Mouse (Mus musculus): ENCODE data around the gene Large2.

Large2 gene

DNA sequence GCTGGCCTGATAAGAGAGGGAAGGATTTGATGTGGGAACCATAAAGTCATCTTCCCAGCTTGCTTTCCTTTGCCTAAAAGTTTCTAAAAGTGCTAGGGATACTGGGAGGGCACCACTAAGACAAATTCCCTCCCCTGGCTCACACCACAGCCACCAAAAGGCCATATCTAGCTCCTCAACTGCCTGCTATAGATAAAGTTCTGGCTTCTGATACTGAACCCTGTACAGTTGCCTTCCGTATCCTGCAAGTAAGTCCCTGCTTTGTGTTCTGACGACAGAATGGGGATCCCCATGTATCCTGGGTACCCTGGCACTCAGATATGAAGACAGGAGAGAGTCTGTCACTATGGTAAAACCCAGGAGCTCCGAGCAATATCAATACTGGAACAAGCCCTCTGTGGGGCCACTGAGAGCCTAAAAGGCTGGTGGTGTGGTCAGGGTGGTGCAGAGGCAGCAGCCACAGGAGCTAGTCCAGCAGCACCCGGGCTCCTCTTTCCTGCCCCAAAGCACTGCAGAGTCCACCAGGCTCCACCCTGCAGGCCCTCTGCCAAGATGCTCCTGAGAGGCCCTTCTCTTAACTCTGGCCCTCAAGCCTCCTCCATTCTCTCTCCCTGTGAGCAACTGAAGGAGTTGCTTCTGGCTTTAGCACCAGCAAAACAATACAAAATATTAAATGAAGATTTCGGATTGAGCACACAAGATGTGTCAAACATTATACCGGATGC is 15.7 kb upstream of the Large2 start:
- no peak for DNase-seq (ENCODE audit: low spot score in 2 of 2)

DNA sequence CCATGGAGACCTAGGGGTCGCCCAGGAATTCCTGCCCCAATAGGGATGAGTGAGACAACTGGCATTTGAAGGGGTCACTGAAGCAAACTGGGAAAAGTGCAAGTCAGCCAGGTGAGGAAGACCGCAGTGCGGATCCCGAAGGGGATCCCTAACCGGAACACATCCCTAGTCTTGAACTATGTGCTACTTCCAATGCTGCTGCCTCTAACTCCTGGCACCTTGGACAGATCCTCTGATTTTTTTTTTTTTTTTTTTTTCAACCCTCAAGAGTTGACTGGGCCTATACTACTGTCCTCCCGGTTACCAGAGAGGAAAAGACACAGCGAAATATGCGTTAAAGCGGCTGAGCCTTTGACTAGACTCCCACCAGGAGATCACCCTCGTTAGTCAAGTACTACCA is 15.0 kb upstream of the Large2 start:
- DNase-seq (ENCODE audit: low spot score in 2 of 2), result no peak

DNA sequence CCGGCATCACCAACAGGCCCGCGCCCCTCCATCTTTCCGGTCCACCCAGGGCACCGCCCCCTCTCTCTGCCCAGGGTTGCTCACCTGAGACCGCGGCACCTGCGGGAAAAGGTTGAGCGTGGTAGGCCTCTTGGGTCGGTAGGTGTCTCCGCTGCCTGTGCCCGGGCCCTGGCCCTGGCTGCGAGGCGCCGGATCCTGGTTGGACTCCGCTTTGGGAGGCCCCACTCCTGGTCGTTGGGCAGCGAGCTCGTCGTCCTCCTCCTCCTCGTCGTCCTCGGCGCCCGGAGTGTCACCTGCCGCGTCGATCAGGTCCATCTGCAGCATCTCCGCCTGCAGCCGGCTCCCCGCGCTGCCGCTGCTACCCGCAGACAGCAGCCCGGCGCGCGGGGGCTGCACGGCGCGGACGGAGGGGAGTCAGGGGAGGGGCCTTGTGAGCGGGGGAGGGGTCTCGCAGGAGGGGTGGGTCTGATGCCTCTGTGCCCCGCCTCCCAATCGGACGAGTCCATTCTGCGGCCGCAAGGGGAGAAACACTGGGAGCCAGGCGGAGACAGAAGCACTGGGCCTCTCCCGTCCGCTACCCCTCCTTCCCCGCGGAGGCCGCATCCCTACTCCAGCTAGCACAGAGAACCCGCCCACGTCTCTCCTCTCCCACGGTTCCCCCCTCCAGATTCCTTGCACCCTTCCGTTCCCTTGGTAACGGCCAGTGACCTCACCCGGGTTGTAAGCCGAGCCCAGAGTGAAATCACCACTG is 14.4 kb upstream of the Large2 start:
- DNase-seq (ENCODE audit: low spot score in 2 of 2), result peak; percentile 22 to 37

DNA sequence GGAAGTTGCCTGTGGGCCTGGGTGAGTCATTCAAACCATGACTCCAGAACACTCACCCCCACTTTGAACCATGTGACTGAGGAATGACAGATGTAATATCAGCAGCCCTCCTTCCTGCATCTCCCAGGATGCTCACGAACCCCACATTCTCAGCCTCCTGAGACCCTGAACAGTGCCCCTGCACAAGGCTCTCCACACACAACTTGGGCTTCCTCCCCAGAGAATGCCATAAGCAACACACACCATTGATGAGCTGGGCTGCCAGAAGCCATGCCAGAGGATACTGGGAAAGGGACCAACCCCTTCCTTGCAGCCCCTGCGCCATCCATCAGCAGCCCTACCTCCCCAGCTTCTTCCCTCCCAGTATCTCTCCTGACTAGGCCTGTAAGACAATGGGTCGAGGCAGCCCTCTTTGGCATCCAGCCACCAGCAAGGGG is 13.4 kb upstream of the Large2 start:
- DNase-seq (ENCODE audit: low spot score in 2 of 2), result no peak

DNA sequence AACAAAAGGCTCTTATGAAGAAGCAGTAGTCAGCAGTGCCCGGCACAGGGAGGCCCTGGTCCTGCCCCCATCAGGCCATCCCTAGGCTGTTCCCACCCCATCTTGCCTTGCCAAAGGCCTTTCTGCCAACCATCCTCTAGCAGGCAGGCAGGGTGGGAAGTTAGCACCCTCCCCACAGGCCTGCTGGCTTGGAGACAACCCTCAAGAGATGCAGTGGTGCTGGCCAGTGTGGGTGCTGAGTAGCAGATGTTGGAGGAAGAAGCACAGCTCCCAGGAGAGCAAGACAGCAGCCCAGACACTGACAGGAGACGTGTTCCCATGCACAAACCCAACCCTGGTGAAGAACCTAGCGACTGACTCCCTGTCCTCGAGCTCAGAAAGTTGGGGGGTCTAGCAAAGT is 13.0 kb upstream of the Large2 start:
- no peak for DNase-seq (ENCODE audit: low spot score in 2 of 2)

DNA sequence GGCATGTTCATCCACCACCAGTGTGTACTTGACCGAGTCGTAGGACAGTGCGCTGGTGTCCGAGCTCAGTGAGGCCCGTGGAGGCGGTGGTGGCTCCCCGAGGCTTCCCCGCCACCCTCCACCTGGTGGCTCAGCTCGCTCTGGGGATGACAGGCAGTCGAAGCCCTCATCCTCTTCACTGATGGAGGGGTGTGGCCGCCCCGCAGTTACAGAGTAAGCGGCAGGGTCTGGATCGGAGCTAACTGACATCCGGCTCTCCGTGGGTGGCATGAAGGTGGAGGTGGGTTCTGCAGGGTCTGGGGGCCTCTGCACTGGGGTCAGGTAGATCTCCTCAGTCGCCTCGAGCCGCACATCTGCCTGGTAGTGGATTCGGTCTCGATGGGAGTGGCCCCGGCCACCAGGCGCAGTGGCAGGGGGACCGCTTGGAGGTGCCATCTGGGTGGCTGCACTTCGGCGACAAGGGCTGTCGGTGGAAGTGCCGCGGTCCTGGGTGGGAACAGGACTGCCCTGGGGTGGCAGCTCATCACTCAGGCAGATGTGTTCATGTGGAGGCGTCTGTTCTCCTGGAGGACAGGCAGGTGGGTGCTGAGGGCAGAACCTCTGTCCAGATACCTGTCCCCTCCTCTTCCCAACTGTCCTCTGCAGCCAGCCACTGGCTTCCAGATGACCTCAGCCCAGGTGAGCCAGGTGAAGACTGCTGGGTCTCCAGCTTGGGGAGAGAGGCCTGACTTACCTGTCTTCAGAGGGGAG is 12.3 kb upstream of the Large2 start:
- no peak for DNase-seq (ENCODE audit: low spot score in 2 of 2)

DNA sequence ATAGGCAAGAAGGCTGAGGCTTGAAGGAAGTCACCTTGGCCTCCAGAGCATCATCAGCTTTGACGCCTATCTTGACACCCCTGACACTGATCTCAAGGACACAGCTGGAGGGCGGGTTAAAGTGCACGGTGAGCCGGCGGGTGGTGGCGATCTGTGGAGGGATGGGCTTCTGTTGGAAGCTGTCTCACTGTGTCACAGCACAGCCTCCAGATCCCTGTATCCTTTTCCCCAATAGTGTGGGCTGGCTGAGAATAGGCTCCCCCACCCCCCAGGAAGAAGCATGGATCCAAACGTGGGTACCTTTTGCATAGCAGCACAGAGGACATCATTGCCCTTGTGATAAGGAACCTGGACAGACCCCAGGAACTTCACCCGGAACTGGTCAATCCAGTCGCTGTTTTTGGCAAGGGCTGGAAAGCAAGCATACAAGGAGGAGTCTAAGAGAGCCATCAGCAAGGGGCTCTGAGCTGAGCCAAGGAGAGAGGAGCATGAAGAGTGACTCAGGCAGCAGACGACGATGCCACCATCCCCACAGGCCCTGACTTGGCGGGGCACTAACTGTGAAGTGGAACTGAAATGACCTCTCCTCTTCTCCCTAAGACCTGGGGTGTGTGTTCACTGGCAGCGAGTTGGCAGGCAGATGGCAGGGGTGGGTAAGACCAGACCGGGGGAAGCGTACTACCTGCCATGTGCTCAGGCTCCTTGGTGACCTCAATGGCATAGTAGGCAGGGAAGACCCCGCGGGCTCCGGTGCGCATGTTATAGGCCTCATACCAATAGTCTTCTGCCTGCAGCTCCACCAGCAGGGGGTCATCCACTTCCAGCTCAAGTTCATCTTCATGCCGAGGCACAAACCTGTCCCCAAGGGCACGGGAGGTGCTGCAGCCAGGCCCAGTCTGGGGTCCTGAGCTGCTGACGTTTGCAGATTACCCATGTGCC is 10.7 kb upstream of the Large2 start:
- DNase-seq (ENCODE audit: low spot score in 2 of 2), result no peak

DNA sequence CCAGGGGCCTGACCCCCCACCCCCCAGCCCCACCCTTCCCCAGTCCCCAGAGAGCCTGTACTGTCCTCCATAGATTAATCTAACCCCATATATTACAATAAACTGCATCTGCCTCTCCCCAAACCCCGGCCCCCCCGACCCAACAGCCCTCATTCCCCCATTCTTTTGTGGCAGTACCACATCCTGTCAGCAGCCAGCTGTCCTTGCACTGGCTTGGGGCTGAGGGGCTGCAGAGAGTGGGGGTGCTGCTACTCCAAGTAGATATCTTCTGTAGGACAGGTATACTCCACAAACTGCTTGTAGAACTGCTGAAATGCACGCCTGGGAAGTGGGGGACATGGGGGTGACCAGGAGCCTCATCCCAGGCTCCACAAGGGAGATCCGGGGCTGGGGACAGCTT is 9.4 kb upstream of the Large2 start:
- DNase-seq (ENCODE audit: low spot score in 2 of 2), result no peak

DNA sequence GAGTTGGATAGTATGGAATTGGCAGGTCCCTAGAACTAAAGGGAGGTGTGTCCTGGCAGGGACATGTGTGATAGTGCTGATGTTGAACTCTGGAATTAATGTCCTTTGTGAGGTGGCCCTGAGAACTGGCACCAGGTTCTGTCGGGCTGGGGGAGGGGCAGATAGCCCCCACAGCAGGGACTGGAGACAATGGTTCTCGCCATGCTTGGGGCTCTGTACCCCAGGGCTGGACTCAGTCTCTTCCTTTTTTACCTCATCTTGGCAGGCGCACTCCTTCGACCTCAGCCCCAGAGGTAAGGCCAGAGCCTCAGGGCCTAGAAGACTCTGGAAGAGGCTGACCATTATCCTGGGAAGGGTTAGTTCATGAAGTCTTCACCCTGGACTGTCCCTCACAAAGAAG is 8.1 kb upstream of the Large2 start:
- DNase-seq (ENCODE audit: low spot score in 2 of 2), result no peak

DNA sequence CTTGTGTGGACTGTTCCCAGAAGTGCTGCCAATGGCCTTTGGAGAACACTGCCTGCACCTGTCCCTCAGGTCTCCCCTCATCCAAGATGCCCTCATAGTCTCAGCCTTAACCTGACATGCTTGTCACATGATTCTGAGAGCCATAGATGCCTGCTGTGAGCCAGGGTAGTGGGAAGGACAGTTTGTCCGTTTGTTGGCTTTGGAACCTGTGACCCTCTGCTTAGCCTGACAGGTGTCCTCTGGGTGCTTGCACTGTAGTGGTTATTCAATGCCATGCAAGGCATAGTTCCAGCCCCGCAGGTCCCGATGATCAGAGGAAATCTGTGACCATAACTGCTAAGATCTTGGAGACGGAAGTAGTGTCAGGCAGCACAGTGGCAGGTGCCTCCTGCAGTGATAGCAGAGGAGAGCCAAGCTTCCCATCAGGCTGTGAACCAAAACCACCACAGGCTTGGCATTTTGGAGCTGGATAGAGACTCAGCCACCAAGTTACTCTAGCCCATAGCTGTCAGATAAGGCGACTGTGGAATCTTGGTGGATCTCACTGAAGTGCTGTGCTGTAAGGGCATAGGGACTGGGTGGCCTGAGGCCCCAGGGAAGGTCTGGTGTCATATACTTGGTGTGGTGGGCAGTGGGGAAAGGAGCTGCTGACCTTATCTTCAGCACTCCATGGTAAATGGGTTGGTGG is 7.4 kb upstream of the Large2 start, which contains the start of gene 1700029I15Rik:
1700029I15Rik (plus strand) TSS at position 638 of the 688 bp plus-strand sequence.
- no peak for DNase-seq (ENCODE audit: low spot score in 2 of 2)

DNA sequence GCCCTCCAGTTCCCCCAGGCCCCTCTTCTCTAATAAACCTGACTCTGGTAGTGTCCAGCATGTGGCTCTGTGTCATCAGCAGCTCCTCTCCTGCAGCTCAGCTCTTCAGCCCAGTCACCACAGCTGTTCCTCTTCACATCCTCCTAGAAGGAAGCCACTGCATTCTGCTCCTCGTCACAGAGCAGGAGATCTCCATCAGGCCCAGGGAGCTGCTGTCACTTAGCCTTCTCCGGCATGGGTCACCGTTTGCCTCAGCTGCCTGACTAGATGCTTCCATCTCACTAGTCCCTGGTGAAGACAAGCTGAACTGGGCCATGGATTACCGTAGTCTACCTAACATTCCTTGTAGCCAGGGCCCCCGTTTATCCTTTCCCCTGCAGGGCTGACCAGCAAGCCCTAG is 6.5 kb upstream of the Large2 start:
- DNase-seq (ENCODE audit: low spot score in 2 of 2), result no peak

DNA sequence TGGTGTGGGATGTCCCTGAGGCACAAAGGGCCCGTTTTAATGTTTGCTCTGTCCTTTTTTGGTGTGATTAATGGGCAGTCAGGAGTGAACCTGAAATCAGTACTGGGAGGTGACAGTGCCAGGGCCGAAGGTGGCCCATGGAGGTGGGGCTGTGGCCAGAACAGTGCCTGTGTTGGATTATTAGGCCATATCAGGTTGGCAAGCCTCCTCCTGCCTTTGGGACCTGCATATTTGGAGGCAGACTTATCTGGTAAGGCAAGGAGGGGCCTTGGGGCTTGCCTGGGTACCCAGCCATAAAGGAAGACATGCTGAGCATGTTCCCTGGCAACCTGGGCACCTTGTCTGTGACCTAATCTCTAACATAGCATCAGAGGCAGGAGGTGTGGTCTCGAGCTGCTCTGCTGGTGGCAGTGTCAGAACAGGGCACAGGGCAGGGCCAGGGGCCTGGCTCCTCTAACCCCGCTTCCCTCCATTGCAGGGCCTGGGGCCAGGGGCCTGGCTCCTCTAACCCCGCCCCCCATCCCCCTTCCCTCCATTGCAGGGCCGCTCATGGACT is 5.9 kb upstream of the Large2 start:
- no peak for DNase-seq (ENCODE audit: low spot score in 2 of 2)

DNA sequence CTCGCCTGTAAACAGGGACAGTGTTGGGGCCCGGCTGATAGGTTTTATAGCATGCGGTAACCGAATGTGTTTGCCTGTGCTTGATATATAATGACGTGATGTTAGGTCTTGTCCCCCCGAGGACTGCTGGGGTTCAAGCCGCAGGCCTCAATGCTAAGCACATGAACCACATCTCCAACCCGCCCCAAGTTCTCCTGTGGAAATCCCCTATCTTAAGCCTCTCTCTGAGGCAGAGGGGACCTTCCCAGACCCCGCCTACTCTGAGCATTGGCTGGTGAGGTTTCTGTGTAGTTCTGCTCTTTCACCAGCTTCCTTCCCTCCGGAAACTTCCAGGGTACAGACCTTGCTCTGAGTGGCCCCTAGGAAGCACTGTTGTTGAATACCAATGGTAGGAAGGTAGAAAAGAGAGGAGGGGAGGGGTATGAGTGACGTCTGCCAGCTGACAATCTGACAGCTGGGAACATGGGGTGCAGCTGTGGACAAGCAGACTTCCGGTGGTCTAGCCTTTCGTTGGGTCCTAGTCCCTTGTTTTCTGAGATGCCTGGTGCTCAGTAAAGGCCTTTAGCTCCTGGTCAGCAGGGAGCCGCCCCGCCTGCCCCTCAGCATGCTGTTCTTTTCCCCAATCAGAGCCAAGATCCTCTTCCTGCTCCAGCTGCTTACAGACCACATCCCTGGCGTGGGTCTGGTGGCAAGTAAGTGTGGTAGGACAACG is 5.3 kb upstream of the Large2 start:
- peak; percentile 21 to 46 for DNase-seq (ENCODE audit: low spot score in 2 of 2)

DNA sequence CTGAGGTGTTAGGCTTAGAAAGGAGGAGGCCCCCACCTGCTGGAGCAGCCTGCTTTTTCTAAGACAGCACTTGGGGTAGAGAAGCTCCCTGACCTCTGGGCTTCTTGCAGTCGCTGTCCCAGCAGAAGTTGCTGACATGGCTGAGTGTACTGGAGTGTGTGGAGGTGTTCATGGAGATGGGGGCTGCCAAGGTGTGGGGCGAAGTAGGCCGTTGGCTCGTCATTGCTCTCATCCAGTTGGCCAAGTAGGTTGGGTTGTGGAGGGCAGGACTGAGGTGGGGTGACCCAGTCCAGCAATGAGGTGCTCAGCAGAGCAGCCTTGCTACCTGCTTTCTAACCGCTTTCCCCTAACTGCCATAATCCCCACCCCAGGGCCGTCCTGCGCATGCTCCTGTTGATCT is 2.7 kb upstream of the Large2 start:
- no peak for DNase-seq (ENCODE audit: low spot score in 2 of 2)

DNA sequence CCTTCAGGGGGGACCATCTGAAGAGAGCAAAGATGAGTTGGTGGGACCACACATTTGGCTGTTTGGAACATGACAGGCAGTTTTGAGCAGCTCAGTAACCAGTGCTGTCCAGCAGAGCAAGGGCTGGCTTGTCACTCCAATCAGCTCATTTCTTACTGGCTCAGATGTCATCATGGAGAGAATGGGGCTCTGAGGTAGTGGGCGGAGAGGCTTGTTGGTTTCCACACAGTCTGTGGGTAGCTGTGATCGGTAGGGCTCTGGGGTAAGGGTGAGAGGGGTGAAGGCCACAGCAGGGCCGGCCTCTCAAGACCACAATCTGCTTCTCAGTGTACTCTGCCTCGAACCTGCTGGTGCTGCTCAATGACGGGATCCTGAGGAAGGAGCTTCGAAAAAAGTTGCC is 1.6 kb upstream of the Large2 start:
- DNase-seq (ENCODE audit: low spot score in 2 of 2), result no peak

DNA sequence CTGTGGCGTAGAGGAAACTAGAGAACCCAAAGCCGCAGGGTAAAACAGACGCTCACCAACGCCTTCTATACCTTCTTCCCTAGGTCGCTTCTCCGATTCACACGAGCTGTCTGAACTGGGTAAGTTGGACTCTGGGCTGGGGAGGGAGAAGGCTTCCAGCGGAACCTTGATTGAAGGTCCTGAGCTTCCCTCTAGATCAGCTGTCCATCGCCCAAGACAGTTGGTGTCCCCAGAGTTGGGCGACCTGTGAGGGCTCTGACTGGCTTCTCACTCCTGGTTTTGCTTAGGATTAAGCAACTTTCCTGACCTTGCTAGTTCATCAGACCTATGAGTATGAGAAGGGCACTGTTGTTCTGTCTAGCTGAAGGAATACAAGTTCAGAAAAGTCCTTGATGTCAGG is 1.1 kb upstream of the Large2 start:
- no peak for DNase-seq (ENCODE audit: low spot score in 2 of 2)

DNA sequence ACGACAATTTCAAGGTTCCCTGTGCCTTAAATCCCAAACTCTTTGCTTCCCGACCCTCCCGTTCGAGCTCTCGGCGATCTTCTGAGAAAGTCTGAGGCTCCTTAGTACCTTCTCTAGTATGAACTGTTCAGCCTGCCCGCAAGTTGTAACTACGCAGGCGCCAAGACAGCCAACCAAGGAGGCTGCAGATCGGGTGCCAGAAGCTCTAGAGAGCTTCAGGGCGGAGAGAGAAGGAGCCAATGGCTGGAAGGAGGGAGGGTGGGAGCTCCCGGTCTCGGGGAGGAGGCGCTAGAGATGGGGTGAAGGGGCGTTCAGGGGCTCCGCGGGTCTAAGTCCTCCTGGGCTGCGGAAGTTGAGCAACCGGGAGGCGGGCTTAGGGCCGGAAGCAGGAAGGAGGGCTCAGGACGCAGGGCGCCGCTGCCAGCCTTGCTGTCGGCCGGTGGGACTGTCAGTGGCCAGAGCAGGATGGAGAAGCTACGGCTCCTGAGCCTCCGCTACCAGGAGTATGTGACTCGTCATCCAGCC is 492 bp upstream of the Large2 start:
- peak; percentile 96 to 98 for DNase-seq (ENCODE audit: low spot score in 2 of 2)

DNA sequence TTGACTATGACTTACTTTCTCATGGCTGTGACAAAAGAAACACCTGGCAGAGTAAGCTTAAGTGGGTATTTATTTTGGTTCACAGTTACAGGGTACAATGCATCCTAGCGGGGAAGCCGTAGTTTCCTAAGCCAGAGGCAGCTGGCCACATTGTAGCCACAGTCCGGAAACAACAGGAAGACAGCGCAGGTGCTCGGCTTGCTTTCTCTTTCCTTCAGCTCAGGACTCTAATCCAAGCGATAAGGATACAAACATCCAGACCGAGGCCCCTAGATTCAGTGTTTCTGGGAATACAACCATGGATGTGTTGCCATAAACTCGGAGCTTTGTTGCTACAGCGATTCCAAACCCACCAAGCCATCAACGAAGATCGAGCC is 1.2 kb downstream of the Large2 start:
- no peak for DNase-seq (ENCODE audit: low spot score in 2 of 2)

DNA sequence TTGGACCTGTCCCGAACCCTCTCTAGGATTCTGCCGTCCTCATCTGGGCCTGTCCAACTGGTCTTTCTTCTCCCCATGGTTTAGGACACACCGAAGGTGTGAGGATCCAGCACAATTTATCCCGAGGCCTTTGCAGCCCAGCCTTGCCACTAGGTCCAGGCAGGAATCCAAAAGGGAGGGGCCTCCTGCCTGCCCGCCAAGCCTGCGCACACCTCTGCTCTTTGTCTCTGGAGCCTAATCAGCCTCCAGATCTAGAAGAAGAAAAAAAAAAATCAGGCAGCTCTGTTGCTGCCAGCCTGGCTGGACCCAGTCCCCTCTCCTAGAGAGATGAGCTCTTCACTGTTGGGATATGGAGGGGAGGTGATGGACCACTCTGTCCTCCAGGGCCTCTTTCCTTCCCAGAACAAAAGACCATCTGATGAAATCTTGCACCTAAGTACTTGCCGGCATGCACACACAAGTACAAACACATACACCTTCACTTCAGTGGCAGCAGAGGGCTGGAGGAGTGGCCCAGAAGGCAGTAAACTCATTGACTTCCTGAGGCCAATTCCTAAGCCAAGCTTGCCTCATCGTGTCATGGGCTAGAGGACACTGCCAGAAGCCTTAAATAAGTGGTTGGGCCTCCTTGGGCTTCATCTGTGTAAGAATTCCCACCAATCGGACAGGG is 1.8 kb downstream of the Large2 start:
- DNase-seq (ENCODE audit: low spot score in 2 of 2), result no peak
